Mouse (Mus musculus): ENCODE results near the gene Ssr2. TPM values are rescaled to one million over a fixed set of nuclear protein-coding genes. Genes with fewer than 3 reads are reported as not detected.

Ssr2 gene
- total RNA-seq, 2 experiments from 2014 or later: 97.1 to 98.9 TPM

- no peak for DNase-seq
Observed at GRCm38 (mm10) chr3:88625531-88625930, 49.9 kb downstream of the Ssr2 start.

GRCm38 (mm10) chr3:88626316-88626715, 50.6 kb downstream of the Ssr2 start:
- DNase-seq: peak in 1 of 2 experiments; percentile 17

GRCm38 (mm10) chr3:88627114-88627513, 51.4 kb downstream of the Ssr2 start:
- no peak for DNase-seq

GRCm38 (mm10) chr3:88627535-88627934, 51.9 kb downstream of the Ssr2 start:
- no peak for DNase-seq

GRCm38 (mm10) chr3:88628766-88629165, 53.1 kb downstream of the Ssr2 start:
- no peak for DNase-seq

GRCm38 (mm10) chr3:88629244-88629643, 53.6 kb downstream of the Ssr2 start:
- DNase-seq: peak; percentile 79 to 87

- DNase-seq: no peak
Observed at GRCm38 (mm10) chr3:88630018-88630417, 54.3 kb downstream of the Ssr2 start.

- peak; percentile 63 to 65 for DNase-seq
Observed at GRCm38 (mm10) chr3:88630849-88631341, 55.2 kb downstream of the Ssr2 start.

GRCm38 (mm10) chr3:88631921-88632587, 56.4 kb downstream of the Ssr2 start:
- no peak for DNase-seq

GRCm38 (mm10) chr3:88633056-88633455, 57.4 kb downstream of the Ssr2 start:
- DNase-seq: peak in 1 of 2 experiments; percentile 3

GRCm38 (mm10) chr3:88635506-88636275, 60.0 kb downstream of the Ssr2 start:
- peak in 1 of 2 experiments; percentile 4 for DNase-seq

- peak in 1 of 2 experiments; percentile 3 for DNase-seq
Observed at GRCm38 (mm10) chr3:88636555-88636986, 60.9 kb downstream of the Ssr2 start.

- DNase-seq: peak in 1 of 2 experiments; percentile 1
Observed at GRCm38 (mm10) chr3:88637134-88637533, 61.5 kb downstream of the Ssr2 start.

Small RNAs within 50 kb of the gene (microRNA-seq; reads per million reads assigned to microRNA genes)
- 0 reads per million in 2 experiments for gene Mir1905

Other genes starting within 250 kb of the Ssr2 start
- 1 to 10 TPM; 1.5 to 1.9 TPM for gene Tmem79, start 239.7 kb upstream of the Ssr2 start, total RNA-seq (2021)
- gene Smg5, start 239.6 kb upstream of the Ssr2 start, total RNA-seq (2021): 10 to 100 TPM; 65.1 to 72.6 TPM
- 10 to 100 TPM; 13.6 to 14.2 TPM for gene Paqr6, start 211.3 kb upstream of the Ssr2 start, total RNA-seq (2021)
- under 1 TPM in 1 of 2 experiments, not detected in 1; 0.63 TPM for gene Bglap3, start 203.1 kb upstream of the Ssr2 start, total RNA-seq (2021)
- not detected for gene Bglap2, start 197.2 kb upstream of the Ssr2 start, total RNA-seq (2021)
- not detected for gene Bglap, start 191.4 kb upstream of the Ssr2 start, total RNA-seq (2021)
- gene Pmf1, start 165.5 kb upstream of the Ssr2 start, total RNA-seq (2021): 1 to 10 TPM; 5.3 to 6.3 TPM
- 10 to 100 TPM; 68.6 to 69.1 TPM for gene Slc25a44, start 150.7 kb upstream of the Ssr2 start, total RNA-seq (2021)
- gene Sema4a, start 114.7 kb upstream of the Ssr2 start, total RNA-seq (2021): 10 to 100 TPM; 34.1 to 36.8 TPM
- gene Lmna, start 65.9 kb upstream of the Ssr2 start, total RNA-seq (2021): 10 to 100 TPM; 32.6 to 34.3 TPM
- gene Mex3a, start 43.5 kb upstream of the Ssr2 start, total RNA-seq (2021): 1 to 10 TPM; 4.0 to 4.4 TPM
- under 1 TPM in 1 of 2 experiments, not detected in 1; 0.63 TPM for gene Rab25, start 27.6 kb upstream of the Ssr2 start, total RNA-seq (2021)
- 100 to 1,000 TPM in 1 of 2 experiments, 10 to 100 TPM in 1; 91.0 to 111 TPM for gene Lamtor2, start 22.8 kb upstream of the Ssr2 start, total RNA-seq (2021)
- 100 to 1,000 TPM; 109 to 111 TPM for gene Ubqln4, start 22.1 kb upstream of the Ssr2 start, total RNA-seq (2021)
- gene Arhgef2, start 30.1 kb downstream of the Ssr2 start, total RNA-seq (2021): 100 to 1,000 TPM; 250 to 265 TPM
- not detected for gene Rxfp4, start 77.3 kb downstream of the Ssr2 start, total RNA-seq (2021)
- 10 to 100 TPM; 49.1 to 61.1 TPM for gene Khdc4, start 109.9 kb downstream of the Ssr2 start, total RNA-seq (2021)
- gene Rit1, start 141.0 kb downstream of the Ssr2 start, total RNA-seq (2021): 10 to 100 TPM; 44.4 to 50.3 TPM
- 100 to 1,000 TPM; 483 to 524 TPM for gene Syt11, start 199.3 kb downstream of the Ssr2 start, total RNA-seq (2021)

Measured in layer of hippocampus, postnatal 36 days (tissue).